Mouse (Mus musculus) embryonic facial prominence, embryonic 14.5 days (tissue): ENCODE measurements around the gene Adamts10. TPM values are rescaled to one million over a fixed set of nuclear protein-coding genes. Genes with fewer than 3 reads are reported as not detected.

Experiments used
- polyA plus RNA-seq: library from polyadenylated mRNA; unstranded; fragments of >200 nt; fragmentation: Nextera tagmentation; extraction: Ambion mirVana; gene quantifications from 2 replicates; pipeline ENCODE4 v1.2.1, GENCODE M21; 2014

The Adamts10 gene
- polyA plus RNA-seq, 1 experiment from 2014 or later, result 64.3 TPM

Other genes starting within 250 kb of the Adamts10 start
- 9.9 and 11.5 TPM in 2 replicates for gene Zfp955b, start 234.7 kb upstream of the Adamts10 start, polyA plus RNA-seq
- gene Zfp81, start 165.3 kb upstream of the Adamts10 start, polyA plus RNA-seq, result 13.1 and 14.5 TPM in 2 replicates
- gene Zfp101, start 129.6 kb upstream of the Adamts10 start, polyA plus RNA-seq, result 15.1 and 17.1 TPM in 2 replicates
- gene Actl9, start 91.3 kb upstream of the Adamts10 start, polyA plus RNA-seq, result not detected in 2 replicates
- 4.1 and 5.8 TPM in 2 replicates for gene Myo1f, start 31.5 kb downstream of the Adamts10 start, polyA plus RNA-seq
- gene Zfp414, start 104.9 kb downstream of the Adamts10 start, polyA plus RNA-seq, result 51.9 and 66.6 TPM in 2 replicates
- gene Pram1, start 113.9 kb downstream of the Adamts10 start, polyA plus RNA-seq, result 1.1 TPM in 2 replicates
- gene Hnrnpm, start 162.7 kb downstream of the Adamts10 start, polyA plus RNA-seq, result 266 and 275 TPM in 2 replicates
- gene March2, start 194.5 kb downstream of the Adamts10 start, polyA plus RNA-seq, result 62.2 and 63.9 TPM in 2 replicates
- gene Rab11b, start 236.3 kb downstream of the Adamts10 start, polyA plus RNA-seq, result 156 and 181 TPM in 2 replicates